ENCODE assay signal across 24 mouse cellular contexts in genomic region chr2:158677946-158678345, GRCm38 (mm10). TPM values are rescaled to one million over a fixed set of nuclear protein-coding genes. Genes with fewer than 3 reads are reported as not detected.
DNase-seq lines count a peak whose midpoint lies in the region; ATAC-seq and TF ChIP-seq lines count a peak whose summit lies in the region.
"Had no signal": no experiment of that assay in that cellular context is flagged by ENCODE, and none has a peak within 500 bp of the region (broad histone marks: within the 10 kb centered on the region; RNA-seq: fewer than 3 reads in every experiment).

No protein-coding gene starts in this region.

- ATAC-seq in common myeloid progenitor, adult 5-6 weeks (replicated peaks; ENCODE audit: low read depth, poor library complexity, severe bottlenecking) = peak; percentile 90
- ATAC-seq in megakaryocyte progenitor cell, adult 5-6 weeks (replicated peaks; ENCODE audit: poor library complexity) = peak; percentile 89
- ATAC-seq in heart, embryonic 11.5 days (replicated peaks; ENCODE audit: insufficient number of reproducible peaks, low FRiP score, low TSS enrichment) = no peak
- no peak for ATAC-seq in kidney, embryonic 14.5 days (ENCODE audit: low FRiP score, low TSS enrichment)
- ATAC-seq: forebrain, embryonic 16.5 days; intestine, embryonic 15.5 days had no signal

- TF ChIP-seq POLR2A in thymus, adult 2 months (IDR thresholded peaks at IDR 0.05; ENCODE audit: control insufficient read depth, extremely low read depth, insufficient read depth, low read length, poor library complexity) = no peak

- H3K27me3 ChIP-seq in thymus, adult 2 months (ENCODE audit: control insufficient read depth, insufficient read depth, low read length) = no peaks in the 10 kb centered on the region
- no peaks in the 10 kb centered on the region for H3K27me3 ChIP-seq in heart, embryonic 11.5 days (ENCODE audit: control insufficient read depth, insufficient read depth, low read length)
- no peaks in the 10 kb centered on the region for H3K27me3 ChIP-seq in kidney, embryonic 14.5 days (ENCODE audit: control insufficient read depth, insufficient read depth, low read length)
- H3K27me3 ChIP-seq: intestine, embryonic 15.5 days; kidney, embryonic 15.5 days; lung, embryonic 15.5 days; neural tube, embryonic 15.5 days had no signal

- H3K9me3 ChIP-seq in heart, embryonic 11.5 days (replicated peaks; ENCODE audit: control insufficient read depth, low read length) = no peaks in the 10 kb centered on the region
- no peaks in the 10 kb centered on the region for H3K9me3 ChIP-seq in kidney, embryonic 14.5 days (ENCODE audit: control insufficient read depth, low read length)
- H3K9me3 ChIP-seq: forebrain, embryonic 10.5 days; intestine, embryonic 15.5 days; kidney, embryonic 15.5 days; lung, embryonic 15.5 days; neural tube, embryonic 15.5 days had no signal

- peak; percentile 7 for DNase-seq in thymus, postnatal 14 days
- no peak for DNase-seq in thymus, adult 2 months
- DNase-seq in retina, embryonic 14.5 days (ENCODE audit: low spot score) = no peak
- DNase-seq: adrenal gland, postnatal 36 days; cerebellum, postnatal 10 days; gastrocnemius, postnatal 14 days; heart, adult 2 months; kidney, postnatal 36 days; lung, postnatal 36 days; retina, postnatal 1 day; right cerebral cortex, postnatal 25 days had no signal

- TF ChIP-seq CTCF in thymus, adult 2 months (IDR thresholded peaks at IDR 0.05; ENCODE audit: borderline replicate concordance, control insufficient read depth, extremely low read depth, insufficient read depth, low read length, poor library complexity) = no peak

- H3K4me1 ChIP-seq in thymus, adult 2 months (replicated peaks; ENCODE audit: control insufficient read depth, insufficient read depth, low read length) = peaks cover 70% of the 10 kb centered on the region
- peaks cover 18% of the 10 kb centered on the region for H3K4me1 ChIP-seq in heart, embryonic 11.5 days (ENCODE audit: control insufficient read depth, insufficient read depth, low read length)
- H3K4me1 ChIP-seq in kidney, embryonic 14.5 days (ENCODE audit: control insufficient read depth, insufficient read depth, low read length) = peaks cover 23% of the 10 kb centered on the region
- H3K4me1 ChIP-seq: intestine, embryonic 15.5 days had no signal

- H3K9ac ChIP-seq in heart, embryonic 11.5 days (ENCODE audit: low read depth, low read length) = no peak overlapping the region
- no peak overlapping the region for H3K9ac ChIP-seq in kidney, embryonic 14.5 days (ENCODE audit: low read depth, low read length)
- H3K9ac ChIP-seq: hindbrain, embryonic 14.5 days; intestine, embryonic 15.5 days; kidney, embryonic 15.5 days; liver, embryonic 14.5 days; lung, embryonic 15.5 days; neural tube, embryonic 15.5 days had no signal

- WGBS in thymus, adult 2 months = 35% methylated on average over 8 of the region's 8 CpGs
- 67% methylated on average over 8 of the region's 8 CpGs for WGBS in heart, embryonic 11.5 days (ENCODE audit: insufficient replicate concordance)
- WGBS in kidney, embryonic 14.5 days = 49% methylated on average over 8 of the region's 8 CpGs

- no peak overlapping the region for H3K4me2 ChIP-seq in heart, embryonic 11.5 days
- H3K4me2 ChIP-seq in kidney, embryonic 14.5 days (replicated peaks; ENCODE audit: low read depth, low read length) = no peak overlapping the region
- H3K4me2 ChIP-seq: hindbrain, embryonic 14.5 days; intestine, embryonic 15.5 days; kidney, embryonic 15.5 days; lung, embryonic 15.5 days; neural tube, embryonic 15.5 days had no signal

- H3K4me3 ChIP-seq in thymus, adult 2 months (ENCODE audit: control insufficient read depth, insufficient read depth, low read length) = no peak overlapping the region
- H3K4me3 ChIP-seq in heart, embryonic 11.5 days (ENCODE audit: low read depth, low read length) = no peak overlapping the region
- no peak overlapping the region for H3K4me3 ChIP-seq in kidney, embryonic 14.5 days (ENCODE audit: low read length)
- H3K4me3 ChIP-seq: forebrain, embryonic 10.5 days; heart, adult 2 months; intestine, embryonic 15.5 days; kidney, embryonic 15.5 days; lung, embryonic 15.5 days; neural tube, embryonic 15.5 days had no signal

- no peak overlapping the region for H3K27ac ChIP-seq in thymus, adult 2 months (ENCODE audit: control insufficient read depth, insufficient read depth, low read length)
- H3K27ac ChIP-seq in heart, embryonic 11.5 days (ENCODE audit: low read depth, low read length) = no peak overlapping the region
- no peak overlapping the region for H3K27ac ChIP-seq in kidney, embryonic 14.5 days (ENCODE audit: low read depth, low read length)
- H3K27ac ChIP-seq: forebrain, embryonic 10.5 days; heart, adult 2 months; hindbrain, embryonic 14.5 days; intestine, embryonic 15.5 days; kidney, embryonic 15.5 days; liver, embryonic 14.5 days; lung, embryonic 15.5 days; neural tube, embryonic 15.5 days; stomach, postnatal 0 days had no signal

- no peaks in the 10 kb centered on the region for H3K36me3 ChIP-seq in thymus, adult 2 months (ENCODE audit: control insufficient read depth, insufficient read depth, low read length)
- H3K36me3 ChIP-seq in heart, embryonic 11.5 days (ENCODE audit: control insufficient read depth, insufficient read depth, low read length) = no peaks in the 10 kb centered on the region
- no peaks in the 10 kb centered on the region for H3K36me3 ChIP-seq in kidney, embryonic 14.5 days (ENCODE audit: control insufficient read depth, insufficient read depth, low read length)
- H3K36me3 ChIP-seq: forebrain, embryonic 10.5 days; intestine, embryonic 15.5 days; kidney, embryonic 15.5 days; lung, embryonic 15.5 days; neural tube, embryonic 15.5 days had no signal

RNA-seq across cellular contexts. Expression of gene Ppp1r16b, which starts 12.7 kb away (rescaled TPM):
- 55.8 and 61.4 TPM in 2 replicates for polyA plus RNA-seq in thymus, adult 2 months (2012; rRNA removed)
- total RNA-seq in common myeloid progenitor, adult 5-6 weeks (2017) = 0.82 TPM in 1 of 2 replicates, not detected in the other
- total RNA-seq in megakaryocyte progenitor cell, adult 5-6 weeks (2015) = 0.17 and 0.30 TPM in 2 replicates
- total RNA-seq in megakaryocyte progenitor cell, adult 5-6 weeks (2017) = 0.07 and 0.08 TPM in 2 replicates
- polyA plus RNA-seq in heart, embryonic 11.5 days (2014; fragmentation: Nextera tagmentation; extraction: Ambion mirVana) = 4.5 TPM in 2 replicates
- polyA plus RNA-seq in kidney, embryonic 14.5 days (2014; fragmentation: Nextera tagmentation; extraction: Ambion mirVana) = 16.6 and 17.3 TPM in 2 replicates

RNA-seq across cellular contexts. Expression of gene Actr5, which starts 53.3 kb away (rescaled TPM):
- polyA plus RNA-seq in thymus, adult 2 months (2012; rRNA removed) = 24.8 and 26.2 TPM in 2 replicates
- 14.7 and 15.3 TPM in 2 replicates for total RNA-seq in common myeloid progenitor, adult 5-6 weeks (2017)
- 9.1 and 14.7 TPM in 2 replicates for total RNA-seq in megakaryocyte progenitor cell, adult 5-6 weeks (2015)
- total RNA-seq in megakaryocyte progenitor cell, adult 5-6 weeks (2017) = 14.5 and 18.7 TPM in 2 replicates
- 8.7 and 8.8 TPM in 2 replicates for polyA plus RNA-seq in heart, embryonic 11.5 days (2014; fragmentation: Nextera tagmentation; extraction: Ambion mirVana)
- 13.2 and 15.6 TPM in 2 replicates for polyA plus RNA-seq in kidney, embryonic 14.5 days (2014; fragmentation: Nextera tagmentation; extraction: Ambion mirVana)

Comparison
In these comparisons a context has a peak if more than half of its experiments do, and no peak if none do; other contexts are left out.
1. ATAC-seq: peak in common myeloid progenitor, adult 5-6 weeks (single experiment) and megakaryocyte progenitor cell, adult 5-6 weeks (single experiment); none in heart, embryonic 11.5 days (single experiment) and kidney, embryonic 14.5 days (single experiment).